Mouse (Mus musculus) common myeloid progenitor, adult 5-6 weeks (primary cell): Measurements from ENCODE around the gene Uggt1. TPM values are rescaled to one million over a fixed set of nuclear protein-coding genes. Genes with fewer than 3 reads are reported as not detected.
A peak's percentile ranks its signal among the peaks of the same experiment; 100 is the strongest.

ENCODE experiments used
- ATAC-seq: replicated peaks from 2 replicates; pipeline ENCODE4 v1.8.0; 2016; ENCODE audit warnings: low read depth, mild to moderate bottlenecking, moderate TSS enrichment, inconsistent platforms; ENCODE audit not compliant: poor library complexity, severe bottlenecking
- total RNA-seq: library from RNA; stranded (forward); fragments of 200-1000, 187-1606 nt; gene quantifications from 2 replicates; pipeline ENCODE4 v1.2.3, GENCODE M21; 2017

The Uggt1 gene
- total RNA-seq, 1 experiment from 2014 or later, result 82.4 TPM

GRCm38 (mm10) chr1:36125076-36125475 lies 119.4 kb downstream of the Uggt1 start:
- ATAC-seq, result no peak

GRCm38 (mm10) chr1:36121172-36121571 lies 123.3 kb downstream of the Uggt1 start:
- ATAC-seq, result 0 out of 2 replicates have a peak, but pooled peaks have one; percentile 22

GRCm38 (mm10) chr1:36119426-36119825 lies 125.1 kb downstream of the Uggt1 start:
- ATAC-seq, result no peak

GRCm38 (mm10) chr1:36118958-36119357 lies 125.6 kb downstream of the Uggt1 start:
- no peak for ATAC-seq

GRCm38 (mm10) chr1:36118061-36118685 lies 126.3 kb downstream of the Uggt1 start:
- no peak for ATAC-seq

GRCm38 (mm10) chr1:36116488-36116887 lies 128.0 kb downstream of the Uggt1 start:
- ATAC-seq, result no peak

- no peak for ATAC-seq
Measured at GRCm38 (mm10) chr1:36114844-36115243, 129.7 kb downstream of the Uggt1 start.

GRCm38 (mm10) chr1:36113670-36114069 lies 130.8 kb downstream of the Uggt1 start:
- ATAC-seq, result no peak

- ATAC-seq, result no peak
Measured at GRCm38 (mm10) chr1:36112665-36113064, 131.9 kb downstream of the Uggt1 start.

GRCm38 (mm10) chr1:36109987-36110386 lies 134.5 kb downstream of the Uggt1 start:
- no peak for ATAC-seq

- ATAC-seq, result no peak
Measured at GRCm38 (mm10) chr1:36105917-36106706, 138.4 kb downstream of the Uggt1 start.

GRCm38 (mm10) chr1:36100371-36100770 lies 144.1 kb downstream of the Uggt1 start:
- no peak for ATAC-seq

- no peak for ATAC-seq
Measured at GRCm38 (mm10) chr1:36098432-36098831, 146.1 kb downstream of the Uggt1 start.

GRCm38 (mm10) chr1:36095423-36096272 lies 148.9 kb downstream of the Uggt1 start:
- ATAC-seq, result peak; percentile 35

GRCm38 (mm10) chr1:36093741-36094140 lies 150.8 kb downstream of the Uggt1 start:
- no peak for ATAC-seq

GRCm38 (mm10) chr1:36091246-36091645 lies 153.3 kb downstream of the Uggt1 start:
- peak; percentile 61 for ATAC-seq

- 0 out of 2 replicates have a peak, but pooled peaks have one; percentile 12 for ATAC-seq
Measured at GRCm38 (mm10) chr1:36090722-36091110, 153.8 kb downstream of the Uggt1 start.
